Mouse (Mus musculus) ES-Bruce4 (cell line): ENCODE results near the gene Plcb4.

ENCODE experiments used
- CTCF ChIP-seq: IDR thresholded peaks from one replicate; pipeline ENCODE4 v1.8.1; 2011; ENCODE audit warnings: low read depth, low read length
- EP300 ChIP-seq: IDR thresholded peaks from 2 replicates; pipeline ENCODE4 v1.6.1; 2011; ENCODE audit warnings: low read depth, low read length; ENCODE audit not compliant: insufficient read depth
- POLR2A ChIP-seq: IDR thresholded peaks from one replicate; pipeline ENCODE4 v1.8.1; 2011; ENCODE audit warnings: low read length; ENCODE audit not compliant: insufficient read depth

- TF ChIP-seq POLR2A (no peak), CTCF (no peak), EP300 (no peak)
Measured at GRCm38 (mm10) chr2:135692568-135693488, 34.0 kb downstream of the Plcb4 start.
